Mouse (Mus musculus): ENCODE results near the gene Zfand2a.

The Zfand2a gene

DNA sequence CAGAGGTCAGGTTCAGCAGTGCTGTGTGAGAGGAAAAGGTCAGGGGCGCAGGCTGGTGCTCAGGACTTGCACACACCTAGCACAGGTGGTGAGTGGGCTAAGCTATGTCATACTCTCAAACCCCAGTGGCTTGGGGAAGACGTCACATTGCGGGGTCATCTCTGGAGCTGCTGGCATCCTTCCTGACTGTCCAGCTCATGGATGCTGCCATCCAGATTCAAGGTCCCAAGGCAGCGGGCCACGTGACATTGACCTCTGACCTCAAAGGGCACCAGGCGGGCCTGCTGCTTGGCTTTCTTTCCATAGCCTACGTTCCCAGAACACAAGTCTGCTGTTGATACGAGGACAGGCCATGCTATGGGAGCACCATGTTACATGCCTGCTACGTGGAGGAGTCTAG is 57.3 kb downstream of the Zfand2a start:
- DNase-seq: no peak

DNA sequence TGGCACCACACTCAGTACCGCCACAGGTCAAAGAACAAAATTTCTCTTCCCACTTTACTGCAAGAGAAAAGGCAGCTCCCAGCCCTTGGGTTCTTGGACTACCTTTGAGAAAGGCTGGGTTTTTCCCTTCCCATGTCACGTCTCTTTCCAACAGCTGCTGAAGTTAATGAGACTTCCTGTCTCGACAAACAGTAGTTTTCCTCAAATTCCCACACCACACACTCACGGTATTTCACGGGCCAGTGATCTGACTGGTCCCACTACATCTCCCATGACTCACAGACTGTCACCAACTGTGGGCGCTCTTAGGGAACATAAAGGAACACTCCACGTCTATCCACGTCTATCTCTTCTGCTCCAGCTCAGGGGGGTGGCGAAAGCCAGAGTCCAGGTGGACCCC is 59.2 kb downstream of the Zfand2a start:
- no peak for DNase-seq

DNA sequence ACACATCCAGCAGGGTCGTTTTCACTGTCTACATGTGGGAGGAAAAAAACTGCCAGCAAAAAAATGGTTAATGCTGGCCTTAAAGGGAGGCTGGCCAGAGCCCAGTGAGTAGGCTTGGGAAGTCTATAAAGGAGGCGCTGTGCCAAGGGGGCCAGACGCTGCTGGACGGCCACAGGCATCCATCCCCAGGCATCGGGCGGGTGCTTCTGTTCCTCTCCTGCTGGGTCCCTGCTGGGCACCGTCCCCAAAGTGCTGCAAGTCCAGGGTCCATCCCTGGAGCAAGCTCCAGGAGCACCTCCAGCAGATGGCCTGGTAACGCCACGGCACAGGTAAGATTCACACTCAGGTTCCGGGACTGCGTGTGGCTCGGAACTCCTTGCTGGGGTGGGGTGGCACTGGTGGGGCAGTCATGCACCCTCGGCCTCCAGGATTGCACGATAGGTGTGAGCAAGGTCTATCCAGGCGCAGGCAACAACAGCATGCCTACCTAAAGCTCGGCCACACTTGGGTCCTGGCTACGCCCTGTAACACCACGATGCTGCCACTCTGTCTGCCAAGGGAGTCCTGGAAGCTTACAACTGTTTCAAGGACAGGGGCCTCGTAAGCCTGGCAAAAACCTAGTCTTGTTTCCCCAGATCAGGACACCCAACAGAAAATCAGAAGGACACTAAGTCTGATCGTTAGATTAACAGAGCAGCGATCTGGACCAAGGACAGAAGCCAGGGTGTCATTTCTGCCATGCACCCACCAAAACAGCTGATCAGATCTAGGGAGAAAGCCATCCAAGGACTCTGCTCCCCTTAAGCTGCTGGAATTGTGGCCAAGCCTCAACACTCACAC is 61.1 kb downstream of the Zfand2a start, which contains the start of gene Gper1:
Gene Gper1, plus strand, starts transcription at position 126 of the 840 bp plus-strand sequence.
- DNase-seq: no peak
